Mouse (Mus musculus) stomach, postnatal 0 days (tissue): Measurements from ENCODE around the gene Mertk.

Experiments
- CTCF ChIP-seq: IDR thresholded peaks from 2 replicates; pipeline ENCODE4 v1.5.1; 2016; ENCODE audit warnings: antibody characterized with exemption, low read depth, mild to moderate bottlenecking, moderate library complexity
- EP300 ChIP-seq: optimal IDR thresholded peaks from 2 replicates; pipeline ENCODE3; 2016; ENCODE audit warnings: antibody characterized with exemption

- TF ChIP-seq CTCF (no peak), EP300 (no peak)
These were observed 92.3 kb downstream of the Mertk start for GRCm38 (mm10) chr2:128790875-128791614.
